Mouse (Mus musculus) liver, embryonic 12.5 days (tissue): Measurements from ENCODE around the gene Dctn3. TPM values are rescaled to one million over a fixed set of nuclear protein-coding genes. Genes with fewer than 3 reads are reported as not detected.
"Not testable (repeated sequence)": the region's sequence is repeated elsewhere in the genome, so short reads cannot be mapped to it uniquely, and the experiment has no call there.

Source experiments
- ATAC-seq: fragments of 200-750 bp; cut with Nextera tagmentation; 2 replicates; pipeline ENCODE4 v1.8.0; 2017; ENCODE audit warnings: moderate number of reproducible peaks, mild to moderate bottlenecking, moderate library complexity
- H3K27ac ChIP-seq: fragments of 300-500 bp; sonication (generic); 2 replicates; pipeline ENCODE4 v1.5.1; 2016; ENCODE audit warnings: mild to moderate bottlenecking
- H3K27me3 ChIP-seq: fragments of 300-500 bp; sonication (generic); replicated peaks from 2 replicates; pipeline ENCODE4 v1.6.1; 2016; ENCODE audit warnings: mild to moderate bottlenecking, moderate library complexity
- H3K36me3 ChIP-seq: fragments of 300-500 bp; sonication (generic); 2 replicates; pipeline ENCODE4 v1.6.1; 2016; ENCODE audit warnings: mild to moderate bottlenecking, moderate library complexity
- H3K4me1 ChIP-seq: fragments of 300-500 bp; sonication (generic); 2 replicates; pipeline ENCODE4 v1.6.1; 2016
- H3K4me2 ChIP-seq: fragments of 300-500 bp; sonication (generic); 2 replicates; pipeline ENCODE4 v1.6.1; 2016; ENCODE audit warnings: mild to moderate bottlenecking, moderate library complexity
- H3K4me3 ChIP-seq: fragments of 300-500 bp; sonication (generic); 2 replicates; pipeline ENCODE4 v1.5.1; 2016; ENCODE audit warnings: mild to moderate bottlenecking, moderate library complexity
- H3K9ac ChIP-seq: fragments of 300-500 bp; sonication (generic); 2 replicates; pipeline ENCODE4 v1.6.1; 2016; ENCODE audit warnings: mild to moderate bottlenecking, moderate library complexity
- H3K9me3 ChIP-seq: fragments of 300-500 bp; sonication (generic); replicated peaks from 2 replicates; pipeline ENCODE4 v1.6.1; 2016; ENCODE audit warnings: mild to moderate bottlenecking, moderate library complexity
- WGBS: fragments of 180-500 bp; shearing (Covaris S2); methylation state at CpG from one replicate; pipeline ENCODE4 v1.1.7; 2016; ENCODE audit not compliant: insufficient replicate concordance; 5-methylcytosine and 5-hydroxymethylcytosine counted together
- polyA plus RNA-seq: library from polyadenylated mRNA; unstranded; fragments of >200 nt; fragmentation: Nextera tagmentation; extraction: Ambion mirVana; gene quantifications from 2 replicates; pipeline ENCODE4 v1.2.1, GENCODE M21; 2016

The Dctn3 gene
- polyA plus RNA-seq, 1 experiment from 2014 or later: 92.2 TPM

DNA sequence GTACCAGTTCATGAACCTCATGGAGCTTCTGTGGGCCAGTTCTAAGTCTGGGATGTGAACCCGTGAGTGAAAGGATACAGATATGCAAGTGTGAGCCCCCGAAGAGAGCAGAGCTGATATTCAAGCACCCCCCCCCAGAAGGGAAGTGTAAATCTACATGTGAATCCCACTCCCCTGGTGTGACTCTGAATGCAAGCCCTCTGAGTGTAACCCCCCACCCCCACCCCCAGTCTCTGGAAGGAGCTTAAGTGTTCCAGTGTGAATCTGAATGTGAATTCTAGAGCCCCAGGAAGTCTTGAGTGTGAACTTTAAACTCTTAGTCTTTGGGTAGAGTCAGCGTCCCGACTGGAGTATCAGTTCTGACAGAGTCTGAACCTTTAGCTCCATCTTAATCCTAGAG, 29.5 kb downstream of the Dctn3 start:
- H3K27ac ChIP-seq, H3K4me1 ChIP-seq, H3K4me2 ChIP-seq, H3K4me3 ChIP-seq, ATAC-seq, H3K36me3 ChIP-seq, H3K9ac ChIP-seq, H3K9me3 ChIP-seq: not testable (repeated sequence)
- peaks cover 46% of the 10 kb centered on the region for H3K27me3 ChIP-seq
- 7% methylated on average over 4 of the region's 4 CpGs for WGBS

DNA sequence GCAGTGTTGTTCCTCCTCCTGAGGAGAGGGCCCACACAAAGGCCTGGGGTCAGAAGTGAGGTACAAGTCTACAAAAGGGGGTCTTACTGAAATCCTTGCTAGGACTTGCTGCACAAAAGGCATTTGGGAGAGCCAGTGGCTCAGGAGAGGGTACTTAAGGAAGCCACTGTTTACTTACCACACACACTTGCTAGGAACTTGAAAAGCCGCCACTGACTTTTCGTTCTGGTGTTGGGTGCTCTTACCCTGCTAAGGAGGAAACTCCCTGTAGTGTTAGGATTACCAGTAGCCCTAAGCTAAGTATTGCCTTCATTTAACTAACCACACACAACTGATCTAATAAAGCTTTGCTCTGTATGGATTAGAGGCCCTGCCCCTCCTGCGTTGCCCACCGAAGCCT, 33.0 kb downstream of the Dctn3 start:
- WGBS: no CpG with 5 or more reads among the region's 4 CpGs
- H3K4me1 ChIP-seq, H3K4me3 ChIP-seq, ATAC-seq, H3K4me2 ChIP-seq, H3K9me3 ChIP-seq, H3K9ac ChIP-seq, H3K36me3 ChIP-seq, H3K27ac ChIP-seq: not testable (repeated sequence)
- H3K27me3 ChIP-seq: peaks cover 28% of the 10 kb centered on the region

DNA sequence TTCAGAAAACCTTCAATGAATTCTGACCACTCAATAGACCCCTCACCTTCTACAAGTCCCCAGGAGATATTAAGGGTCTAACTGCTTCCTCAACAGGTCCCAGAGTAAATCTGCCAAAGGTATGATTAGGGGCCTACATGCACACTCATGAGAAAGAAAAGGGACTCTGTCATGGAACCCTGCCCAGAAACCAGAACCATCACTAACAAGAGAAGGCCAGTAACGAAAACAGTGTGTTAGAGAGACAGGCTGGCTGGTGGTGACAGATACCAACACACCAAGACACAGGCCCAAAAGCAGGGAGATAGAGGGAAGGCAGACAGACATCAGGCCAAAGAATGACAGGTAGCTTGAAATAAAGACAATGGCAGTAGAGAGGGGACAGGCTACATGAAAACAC, 34.4 kb downstream of the Dctn3 start:
- WGBS: 61% methylated on average over 1 of the region's 1 CpGs
- not testable (repeated sequence) for ATAC-seq, H3K4me1 ChIP-seq, H3K4me2 ChIP-seq, H3K36me3 ChIP-seq, H3K4me3 ChIP-seq, H3K27ac ChIP-seq, H3K9ac ChIP-seq, H3K9me3 ChIP-seq
- peaks cover 31% of the 10 kb centered on the region for H3K27me3 ChIP-seq

DNA sequence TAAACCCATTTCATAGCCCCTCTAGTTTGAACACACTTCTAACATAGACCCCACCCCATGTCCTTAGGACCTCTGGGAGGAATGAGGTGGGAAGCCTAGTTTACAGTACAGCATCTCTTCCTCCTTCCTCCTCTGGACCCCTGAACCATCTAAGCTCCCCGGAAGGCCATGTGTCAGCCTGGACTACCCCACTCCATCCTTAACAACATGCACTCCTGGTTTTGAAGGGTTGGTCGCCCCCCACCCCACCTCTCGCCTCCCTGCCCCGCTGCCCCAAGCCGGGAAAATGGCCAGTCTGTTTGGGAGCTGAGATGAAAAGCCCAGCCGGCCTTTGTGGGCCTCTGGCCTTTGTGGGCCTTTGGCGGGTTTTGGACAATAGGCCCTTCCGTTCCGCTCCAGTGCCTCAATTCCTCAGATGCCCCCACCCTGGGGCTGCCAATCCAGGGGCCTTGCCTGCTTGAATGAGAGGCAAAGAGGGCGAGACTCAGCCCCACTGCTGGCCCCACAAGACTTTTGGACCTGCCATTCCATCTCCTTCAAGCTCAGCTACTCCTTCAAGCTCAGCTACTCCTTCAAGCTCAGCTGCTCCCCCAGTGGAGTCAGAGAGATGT, 37.0 kb downstream of the Dctn3 start:
- peaks cover 46% of the 10 kb centered on the region for H3K27me3 ChIP-seq
- not testable (repeated sequence) for ATAC-seq, H3K4me1 ChIP-seq, H3K9ac ChIP-seq, H3K4me3 ChIP-seq, H3K27ac ChIP-seq, H3K9me3 ChIP-seq, H3K4me2 ChIP-seq, H3K36me3 ChIP-seq
- WGBS: 40% methylated on average over 10 of the region's 10 CpGs

DNA sequence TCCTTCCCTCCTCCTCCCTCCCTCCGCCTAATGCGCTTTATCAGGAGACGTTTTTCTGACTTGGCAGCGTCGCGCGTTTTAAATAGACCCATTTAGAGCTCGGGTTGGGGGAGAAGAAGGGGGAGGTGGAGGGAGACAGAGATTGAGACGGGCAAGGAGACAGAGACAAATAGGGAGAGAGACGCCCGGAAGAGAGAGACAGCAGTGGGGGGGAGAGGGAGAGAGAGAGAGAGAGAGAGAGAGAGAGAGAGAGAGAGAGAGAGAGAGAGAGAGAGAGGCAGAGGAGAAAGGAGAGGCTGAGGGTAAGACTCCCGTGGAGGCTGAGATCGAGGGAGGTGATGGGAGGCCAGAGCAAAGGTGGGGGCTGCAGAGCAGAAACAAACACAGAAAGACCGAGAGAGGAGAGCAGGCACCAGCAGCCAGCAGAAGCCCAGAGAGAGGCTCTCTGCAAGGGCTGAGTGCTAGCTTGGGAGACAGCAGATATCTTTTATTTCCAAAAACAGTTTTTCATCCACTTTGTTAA, 38.0 kb downstream of the Dctn3 start:
- not testable (repeated sequence) for H3K9me3 ChIP-seq, H3K9ac ChIP-seq, H3K27ac ChIP-seq, H3K36me3 ChIP-seq, H3K4me1 ChIP-seq, H3K4me2 ChIP-seq, H3K4me3 ChIP-seq, ATAC-seq
- WGBS: under 1% methylated on average over 14 of the region's 14 CpGs
- H3K27me3 ChIP-seq: peaks cover 54% of the 10 kb centered on the region

DNA sequence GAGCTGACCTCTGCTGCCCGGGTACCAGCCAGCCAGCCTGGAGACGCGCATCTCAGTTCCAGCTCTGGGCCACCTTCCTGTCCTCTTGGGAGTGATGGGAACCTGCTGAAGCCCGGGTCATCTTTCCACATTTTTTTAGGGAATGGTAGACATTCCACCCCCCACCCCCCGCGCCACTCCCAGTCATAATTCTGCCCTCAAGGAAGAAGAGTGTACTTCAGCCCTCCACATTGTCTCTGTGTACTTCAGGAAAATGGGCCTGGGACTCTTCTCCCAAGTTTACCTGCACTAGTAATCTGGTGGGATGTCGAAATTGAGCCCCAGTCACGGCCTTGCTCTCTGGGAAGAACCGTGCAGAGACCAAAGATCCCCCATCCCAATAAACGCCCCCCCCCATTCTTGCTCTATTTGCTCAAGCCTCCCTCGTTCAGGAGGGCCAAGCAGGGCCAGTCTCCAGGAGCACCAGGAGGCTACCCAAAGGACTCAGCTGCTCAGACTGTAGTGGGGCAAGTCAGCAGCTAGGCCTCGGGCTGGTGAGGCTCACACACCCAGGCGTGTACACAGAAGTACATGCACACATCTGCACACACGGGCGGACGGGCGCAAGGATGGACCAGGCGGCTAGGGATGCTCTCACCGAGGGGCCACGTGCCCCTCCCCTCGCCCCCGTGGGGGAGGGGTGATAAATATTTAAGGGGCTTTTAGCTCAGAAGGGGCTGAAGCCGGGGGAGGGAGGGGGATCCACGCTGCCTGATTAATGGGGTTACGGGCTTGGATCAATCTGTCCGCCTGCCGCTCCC, 38.6 kb downstream of the Dctn3 start:
- H3K9me3 ChIP-seq, ATAC-seq, H3K4me1 ChIP-seq, H3K4me3 ChIP-seq, H3K27ac ChIP-seq, H3K9ac ChIP-seq, H3K36me3 ChIP-seq: not testable (repeated sequence)
- H3K27me3 ChIP-seq: peaks cover 61% of the 10 kb centered on the region
- WGBS: 6% methylated on average over 24 of the region's 27 CpGs
- peak overlapping the region; percentile 16; the same call in 1 of the 2 replicates for H3K4me2 ChIP-seq

DNA sequence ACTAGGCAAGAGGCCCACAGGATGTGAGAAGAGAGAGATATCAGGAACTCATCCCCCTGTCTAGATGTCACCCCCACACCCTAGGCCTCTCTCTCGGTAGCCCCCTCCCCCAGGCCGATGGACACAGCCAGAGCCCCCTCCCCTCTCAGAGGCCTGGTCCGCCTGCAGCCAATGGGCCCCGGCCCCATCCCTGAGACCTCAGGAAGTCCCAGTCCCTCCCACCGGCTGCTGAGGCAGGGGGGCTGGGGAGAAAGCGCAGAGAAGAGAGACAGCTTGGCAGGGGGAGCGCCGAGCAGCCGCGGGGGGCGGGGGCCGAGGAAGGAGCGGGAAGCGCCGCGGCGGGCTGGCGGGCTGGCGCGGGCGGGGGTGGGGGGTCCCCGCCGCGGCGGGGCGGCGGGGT, 39.7 kb downstream of the Dctn3 start:
- peaks cover 71% of the 10 kb centered on the region for H3K27me3 ChIP-seq
- H3K4me2 ChIP-seq, H3K9me3 ChIP-seq, H3K9ac ChIP-seq, ATAC-seq, H3K4me1 ChIP-seq, H3K27ac ChIP-seq, H3K4me3 ChIP-seq, H3K36me3 ChIP-seq: not testable (repeated sequence)
- WGBS: 3% methylated on average over 6 of the region's 27 CpGs

DNA sequence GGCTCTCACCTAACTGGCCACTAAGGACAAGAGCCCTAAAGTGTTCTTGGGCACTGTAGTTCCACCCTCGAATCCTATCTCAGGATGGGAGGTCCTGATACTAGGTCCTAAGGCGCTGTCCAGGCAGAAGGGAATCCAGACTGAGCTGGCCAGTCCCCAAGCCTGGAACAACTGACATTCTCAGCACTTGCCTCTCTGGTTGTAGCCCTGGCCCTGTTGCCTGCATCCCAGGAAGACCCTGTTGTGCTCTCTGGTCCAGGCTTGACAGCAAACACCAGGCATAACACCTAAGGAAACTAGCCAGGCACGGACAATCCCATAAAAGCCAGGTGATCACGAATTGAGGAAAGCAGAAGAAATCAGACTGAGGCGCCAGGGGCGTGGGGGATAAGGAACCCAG, 40.2 kb downstream of the Dctn3 start:
- H3K27ac ChIP-seq: no peak overlapping the region
- no peaks in the 10 kb centered on the region for H3K36me3 ChIP-seq
- H3K4me3 ChIP-seq: no peak overlapping the region
- peaks cover 74% of the 10 kb centered on the region for H3K27me3 ChIP-seq
- no peaks in the 10 kb centered on the region for H3K9me3 ChIP-seq
- H3K4me1 ChIP-seq: peaks cover 3% of the 10 kb centered on the region; the same call in 1 of the 2 replicates
- no peak overlapping the region for H3K4me2 ChIP-seq
- no peak for ATAC-seq
- no peak overlapping the region for H3K9ac ChIP-seq
- 12% methylated on average over 6 of the region's 6 CpGs for WGBS

DNA sequence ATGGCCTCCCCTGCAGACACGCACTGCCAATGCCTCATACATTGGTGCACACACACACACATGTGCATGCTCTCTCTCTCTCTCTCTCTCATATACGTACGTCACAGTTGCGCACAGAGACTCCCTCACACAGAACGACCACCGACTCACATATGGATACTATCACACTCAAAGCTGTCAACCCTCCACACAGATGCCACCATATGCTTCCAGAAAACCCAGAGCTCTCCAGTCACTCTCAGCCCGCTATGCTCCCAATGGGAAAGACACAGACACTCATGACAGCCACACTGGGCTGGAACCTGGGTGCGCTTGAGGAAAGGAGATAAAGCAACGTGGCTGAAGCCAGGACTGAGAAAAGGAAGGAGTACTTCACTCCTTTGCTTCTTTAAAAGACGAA, 41.0 kb downstream of the Dctn3 start:
- Histone ChIP-seq H3K9ac (no peak overlapping the region), H3K27ac (no peak overlapping the region), H3K9me3 (no peaks in the 10 kb centered on the region), H3K36me3 (no peaks in the 10 kb centered on the region), H3K4me3 (no peak overlapping the region), H3K27me3 (peaks cover 83% of the 10 kb centered on the region), H3K4me1 (peaks cover 3% of the 10 kb centered on the region; the same call in 1 of the 2 replicates), H3K4me2 (no peak overlapping the region)
- 70% methylated on average over 10 of the region's 10 CpGs for WGBS
- ATAC-seq: no peak

DNA sequence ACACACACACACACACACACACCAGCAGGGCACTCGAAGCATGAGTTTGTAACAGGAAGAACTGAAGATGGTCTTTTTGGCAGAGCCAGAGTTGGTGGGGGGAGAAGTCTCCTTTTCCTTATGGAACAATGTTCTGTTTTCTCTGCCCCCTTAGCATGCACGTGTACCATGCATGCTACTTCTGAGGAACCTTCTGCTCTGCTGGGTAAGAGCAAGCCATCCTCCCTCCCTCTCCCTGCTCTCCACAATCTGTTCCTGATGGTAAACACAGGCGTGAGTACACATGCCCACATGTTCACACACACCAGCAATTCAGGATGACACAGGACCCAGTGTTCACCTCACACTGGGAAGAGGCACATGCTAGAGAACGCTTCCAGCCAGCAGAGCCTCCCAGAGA, 41.8 kb downstream of the Dctn3 start:
- Histone ChIP-seq H3K9me3 (no peaks in the 10 kb centered on the region), H3K4me2 (no peak overlapping the region), H3K27ac (no peak overlapping the region), H3K4me1 (peaks cover 7% of the 10 kb centered on the region; the same call in 1 of the 2 replicates), H3K36me3 (no peaks in the 10 kb centered on the region), H3K9ac (no peak overlapping the region), H3K4me3 (no peak overlapping the region), H3K27me3 (peaks cover 85% of the 10 kb centered on the region)
- WGBS: 44% methylated on average over 4 of the region's 4 CpGs
- ATAC-seq: no peak

DNA sequence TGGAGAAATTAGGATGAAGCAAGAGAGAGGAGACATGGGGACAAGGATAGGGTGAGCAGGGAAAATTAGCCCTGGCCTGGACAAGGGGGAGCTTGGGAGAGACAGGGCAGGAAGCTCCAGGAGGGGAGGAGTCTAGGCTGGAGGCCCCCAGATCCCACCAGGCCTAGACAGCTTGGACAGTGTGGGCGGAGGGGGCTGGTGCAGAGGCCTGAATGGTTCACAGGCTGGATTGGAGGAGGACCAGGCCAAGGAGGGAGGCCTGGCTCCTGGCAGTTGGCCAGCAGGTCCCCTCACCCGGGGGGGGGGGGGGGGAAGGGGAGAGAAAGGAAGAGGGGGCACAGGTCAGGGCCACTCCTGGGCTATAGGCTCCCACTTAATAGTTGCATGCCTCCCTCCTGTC, 43.7 kb downstream of the Dctn3 start:
- no peak overlapping the region for H3K4me2 ChIP-seq
- peaks cover 89% of the 10 kb centered on the region for H3K27me3 ChIP-seq
- no peak overlapping the region for H3K27ac ChIP-seq
- no peak overlapping the region for H3K4me3 ChIP-seq
- 0 out of 2 replicates have a peak, but pooled peaks have one; percentile 33 for ATAC-seq
- H3K4me1 ChIP-seq: peaks cover 8% of the 10 kb centered on the region; the same call in 1 of the 2 replicates
- no peak overlapping the region for H3K9ac ChIP-seq
- no peaks in the 10 kb centered on the region for H3K9me3 ChIP-seq
- 56% methylated on average over 1 of the region's 2 CpGs for WGBS
- no peaks in the 10 kb centered on the region for H3K36me3 ChIP-seq

DNA sequence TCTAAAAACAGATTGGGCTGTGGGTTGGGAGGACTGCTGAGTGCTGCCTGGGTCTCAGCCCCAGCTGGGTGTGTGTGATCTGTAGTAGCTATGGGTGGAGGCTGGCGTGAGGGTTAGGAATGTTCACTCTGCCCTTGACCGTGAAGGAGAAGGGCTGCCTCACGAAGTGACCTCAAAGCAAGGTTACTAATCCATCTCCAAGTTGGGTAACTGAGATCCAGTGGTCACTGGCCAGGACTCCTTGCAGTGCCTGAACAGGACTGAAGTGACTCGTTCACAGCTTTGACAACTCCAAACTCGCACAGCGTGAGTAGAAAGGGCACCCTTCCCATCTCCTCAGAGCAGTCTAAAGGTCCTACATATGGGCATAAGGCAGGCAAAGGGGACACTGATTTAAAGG, 44.1 kb downstream of the Dctn3 start:
- H3K4me2 ChIP-seq: no peak overlapping the region
- H3K9ac ChIP-seq: no peak overlapping the region
- H3K36me3 ChIP-seq: no peaks in the 10 kb centered on the region
- 40% methylated on average over 6 of the region's 6 CpGs for whole genome bisulfite sequencing
- peaks cover 89% of the 10 kb centered on the region for H3K27me3 ChIP-seq
- H3K4me3 ChIP-seq: no peak overlapping the region
- H3K27ac ChIP-seq: no peak overlapping the region
- H3K9me3 ChIP-seq: no peaks in the 10 kb centered on the region
- no peak for ATAC-seq
- H3K4me1 ChIP-seq: peaks cover 8% of the 10 kb centered on the region; the same call in 1 of the 2 replicates
